Mouse (Mus musculus): Measurements from ENCODE around the gene Ccdc126. TPM values are rescaled to one million over a fixed set of nuclear protein-coding genes. Genes with fewer than 3 reads are reported as not detected.

Ccdc126 gene
- 6.4 TPM for total RNA-seq (2023)

GRCm38 (mm10) chr6:49318966-49319594 is at the start of gene Ccdc126:
TSS of gene Ccdc126 (plus strand) at chr6:49319274.

GRCm38 (mm10) chr6:49367159-49368054 is 48.3 kb downstream of the Ccdc126 start, which contains the start of gene Fam221a:
TSS of gene Fam221a (plus strand) at chr6:49367739.

Other genes starting within 250 kb of the Ccdc126 start
- 60.5 TPM for gene Malsu1, start 245.5 kb upstream of the Ccdc126 start, total RNA-seq (2023)
- 0.32 TPM for gene Igf2bp3, start 104.3 kb upstream of the Ccdc126 start, total RNA-seq (2023)
- gene Tra2a, start 55.2 kb upstream of the Ccdc126 start, total RNA-seq (2023) = 202 TPM
- gene Fam221a, start 48.5 kb downstream of the Ccdc126 start, total RNA-seq (2023) = 8.6 TPM
- gene Stk31, start 76.3 kb downstream of the Ccdc126 start, total RNA-seq (2023) = 0.23 TPM